Mouse (Mus musculus) cerebral cortex, adult 2 months (tissue): ENCODE results near the gene Slc22a12.

Source experiments
- WGBS: fragments of 180-500 bp; shearing (Covaris S2); methylation state at CpG from one replicate; pipeline ENCODE4 v1.1.7; 2018; 5-methylcytosine and 5-hydroxymethylcytosine counted together

Gene Slc22a12

DNA sequence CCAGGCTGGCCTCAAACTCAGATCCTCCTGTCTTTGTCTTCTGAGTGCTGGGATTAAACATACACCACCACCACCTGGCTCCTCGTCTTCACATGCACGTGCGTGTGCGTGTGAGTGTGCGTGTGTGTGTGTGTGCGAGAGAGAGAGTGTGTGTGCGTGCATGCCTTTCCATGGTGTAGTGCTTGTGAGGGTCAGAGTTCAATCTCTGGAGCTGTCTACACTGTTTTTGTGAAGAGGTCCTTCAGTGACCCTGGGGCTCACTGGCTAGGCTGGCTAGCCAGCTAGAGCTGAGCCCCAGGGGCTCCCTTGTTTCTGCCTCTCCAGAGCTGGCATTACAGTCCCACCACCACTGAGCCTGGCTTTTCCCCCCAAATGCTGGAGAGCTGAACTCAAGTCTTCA, 1.3 kb downstream of the Slc22a12 start:
- WGBS, result 95% methylated on average over 7 of the region's 7 CpGs

DNA sequence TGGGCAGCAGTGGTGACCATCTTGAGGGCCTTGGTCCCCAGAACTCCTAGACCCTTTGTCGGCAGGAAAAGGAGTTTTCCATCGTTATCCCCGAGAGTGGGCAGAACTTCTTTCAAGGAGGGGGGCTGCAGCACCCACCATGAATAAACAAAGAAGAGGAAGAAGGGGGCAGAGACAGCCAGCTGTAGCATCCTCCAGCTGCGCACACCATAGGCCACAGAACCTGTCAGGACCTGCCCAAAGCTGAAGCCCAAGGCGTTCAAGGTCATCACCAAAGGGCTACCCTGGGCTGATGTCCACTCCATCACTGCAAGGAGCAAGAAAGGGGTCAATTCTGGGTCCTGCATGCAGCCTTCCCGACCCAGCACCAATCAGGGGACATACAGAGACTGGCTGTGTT, 2.6 kb downstream of the Slc22a12 start:
- WGBS, result 58% methylated on average over 6 of the region's 6 CpGs

DNA sequence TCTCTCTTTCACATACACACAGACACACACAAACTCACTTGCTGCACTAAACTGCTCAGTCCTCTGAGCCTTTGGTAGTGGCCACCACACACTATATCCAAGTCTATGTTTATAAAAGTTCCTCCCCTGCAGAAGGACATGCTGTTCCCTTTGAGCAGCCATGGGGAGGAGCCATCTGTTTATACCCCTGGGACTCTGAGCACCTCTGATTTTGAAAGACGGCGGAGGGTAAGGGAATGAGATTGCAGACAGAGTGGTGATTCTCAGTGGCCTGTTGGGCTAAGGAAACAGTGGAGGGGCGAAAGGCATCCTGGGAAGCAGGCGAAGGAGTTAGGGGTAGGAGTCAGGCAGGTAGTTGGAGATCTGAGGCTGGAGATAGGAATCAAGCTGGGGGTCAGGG, 3.2 kb downstream of the Slc22a12 start:
- 67% methylated on average over 4 of the region's 4 CpGs for WGBS

DNA sequence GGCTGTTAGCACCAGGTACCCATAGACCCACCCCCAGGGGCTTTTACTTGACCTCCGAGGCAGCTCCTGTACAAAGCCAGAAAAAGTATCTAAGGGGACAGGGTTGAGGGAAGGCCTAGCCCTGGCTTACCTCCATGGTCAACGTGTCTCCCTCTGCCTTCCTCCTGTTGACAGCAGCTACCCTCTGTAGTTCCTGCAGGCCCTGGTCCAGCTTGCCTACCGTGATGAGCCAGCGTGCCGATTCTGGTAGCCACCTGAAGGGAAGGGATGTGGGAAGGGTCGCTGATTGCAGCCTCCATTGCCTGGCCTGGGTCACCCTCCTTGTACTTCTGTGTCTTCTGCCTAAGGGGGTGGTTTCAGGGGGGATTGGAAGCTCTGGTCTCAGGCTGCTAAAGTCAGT, 4.3 kb downstream of the Slc22a12 start:
- WGBS, result 84% methylated on average over 6 of the region's 6 CpGs

DNA sequence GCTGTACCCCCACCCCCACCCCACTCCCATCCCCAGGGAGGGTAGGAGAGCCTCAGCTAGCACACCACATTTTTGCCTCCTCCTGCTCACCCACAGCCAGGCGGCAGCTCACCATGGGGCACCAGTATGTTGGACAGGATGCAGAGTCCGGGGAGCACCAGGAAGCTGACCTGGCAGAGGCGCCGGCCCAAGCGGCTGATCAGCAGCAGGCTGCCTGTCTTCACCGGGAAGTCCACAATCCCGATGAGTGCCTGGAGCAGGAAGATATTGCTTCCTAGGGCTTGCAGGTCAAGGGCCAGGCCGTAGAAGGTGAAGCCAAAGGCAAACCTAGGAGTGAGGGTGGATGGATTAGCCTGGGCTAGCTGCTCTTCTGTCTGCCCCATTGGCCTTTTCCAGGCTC, 5.3 kb downstream of the Slc22a12 start:
- 70% methylated on average over 8 of the region's 8 CpGs for WGBS

DNA sequence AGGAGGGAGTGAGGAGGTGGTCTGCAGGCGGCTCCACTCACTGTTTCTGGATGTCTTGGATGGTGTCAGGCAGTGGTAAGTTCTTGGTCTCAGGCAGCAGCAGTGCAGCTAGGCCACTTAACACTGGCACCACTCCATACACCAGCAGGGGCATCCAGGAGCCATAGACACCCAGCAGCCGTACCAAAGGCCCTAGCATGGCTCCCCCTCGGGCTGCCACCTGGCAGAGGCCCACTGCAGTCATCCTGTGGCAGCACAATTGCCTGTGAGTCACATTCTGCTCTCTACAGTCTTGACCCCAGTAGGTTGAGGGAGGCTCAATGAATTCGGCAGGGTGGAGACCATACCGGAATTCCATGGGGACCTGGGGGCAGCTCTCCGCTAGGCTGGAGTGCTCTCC, 6.1 kb downstream of the Slc22a12 start:
- WGBS, result 63% methylated on average over 6 of the region's 6 CpGs

DNA sequence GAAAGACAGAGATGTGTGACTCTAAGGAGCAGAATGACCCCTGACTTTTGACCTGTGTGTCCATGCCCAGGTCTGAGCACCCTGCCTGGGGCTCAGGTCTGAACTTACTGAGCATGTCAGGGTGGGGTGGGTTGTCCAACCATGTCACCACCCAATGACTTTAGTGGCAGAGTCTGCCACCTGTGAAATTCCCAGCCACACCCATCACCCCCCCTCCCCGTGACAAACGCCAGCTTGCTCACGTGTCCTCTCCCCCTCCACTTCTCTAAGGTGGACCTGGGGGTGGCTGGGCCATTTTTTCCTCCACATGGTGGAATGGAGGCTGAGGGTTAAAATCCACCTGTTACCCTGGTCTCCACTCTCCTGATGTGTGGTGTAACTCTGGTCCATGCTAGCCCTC, 6.6 kb downstream of the Slc22a12 start:
- 59% methylated on average over 3 of the region's 3 CpGs for whole genome bisulfite sequencing

DNA sequence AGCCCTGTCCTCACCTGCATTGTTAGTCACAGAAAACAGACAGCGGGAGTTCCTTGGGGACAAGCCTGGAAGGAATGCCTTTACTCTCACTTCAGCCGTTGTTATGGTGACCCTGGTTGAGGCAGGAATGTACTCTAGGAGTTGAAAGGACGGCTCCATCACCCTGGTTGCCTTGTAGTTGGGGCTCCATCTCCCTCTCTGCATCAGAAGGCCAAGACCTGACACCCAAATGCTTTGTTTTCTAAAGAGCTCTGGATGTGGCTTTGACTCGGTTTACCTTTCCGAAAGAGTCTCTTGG, 8.8 kb downstream of the Slc22a12 start:
- WGBS, result 64% methylated on average over 5 of the region's 5 CpGs

DNA sequence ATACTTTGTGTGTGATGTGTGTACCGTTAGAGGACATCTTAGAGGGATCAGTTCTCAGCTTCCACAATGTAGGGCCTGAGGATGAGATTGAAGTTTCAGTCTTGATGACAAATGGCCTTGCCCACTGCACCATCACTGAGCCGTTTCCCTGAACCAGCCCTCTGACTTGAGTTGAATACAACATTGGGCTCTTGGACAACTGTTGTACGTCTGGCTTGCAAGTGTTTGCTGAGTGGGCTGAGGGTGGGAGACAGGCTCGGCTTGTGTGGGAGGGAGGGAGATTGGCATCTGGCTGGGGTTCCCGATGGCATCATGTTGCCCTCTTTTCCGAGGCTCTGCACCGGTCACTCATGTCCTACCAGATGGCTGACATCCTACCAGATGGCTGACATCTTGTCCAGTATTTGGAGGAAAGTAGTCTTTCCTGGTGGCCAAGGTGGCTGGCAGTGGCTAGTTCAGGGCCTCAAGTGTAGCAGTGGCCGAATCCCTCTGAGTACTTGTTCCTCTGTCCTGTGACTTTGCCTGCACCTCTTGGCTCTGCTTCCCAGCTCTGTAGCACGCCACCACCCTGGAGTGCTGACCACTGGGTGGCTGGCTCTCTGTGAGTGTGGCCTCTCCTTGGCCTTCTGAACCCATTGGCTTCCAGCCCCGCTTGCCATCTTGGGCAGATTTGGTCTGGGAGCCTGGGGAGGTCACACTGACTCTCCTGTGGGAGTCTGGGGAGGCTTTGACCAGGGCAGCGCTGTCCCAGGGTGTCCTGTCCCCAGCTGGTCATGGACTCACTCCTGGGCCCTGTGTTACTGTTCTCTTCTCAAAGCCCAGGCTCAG, 9.3 kb downstream of the Slc22a12 start:
- WGBS, result 52% methylated on average over 11 of the region's 11 CpGs

DNA sequence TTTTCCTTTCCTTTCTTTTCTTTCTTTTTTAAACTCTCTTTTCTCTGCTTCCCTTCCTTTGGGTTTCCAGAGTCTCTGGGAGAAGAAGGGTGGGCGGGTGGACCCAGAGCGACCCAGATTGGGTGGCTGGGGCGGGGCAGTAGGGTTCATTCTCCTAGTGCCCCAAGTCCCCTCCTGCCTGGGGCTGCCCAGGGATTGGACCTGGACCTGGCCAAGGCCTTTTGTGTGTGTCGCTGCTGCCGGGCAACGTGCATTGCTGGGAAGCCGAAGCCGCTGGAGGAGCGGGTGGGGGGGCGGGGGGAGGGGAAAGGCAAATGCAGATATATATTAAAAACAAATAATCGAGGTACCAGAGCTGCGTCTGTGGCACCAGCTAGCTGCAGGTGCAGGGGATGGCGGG, 10.2 kb downstream of the Slc22a12 start:
- 29% methylated on average over 13 of the region's 13 CpGs for WGBS

DNA sequence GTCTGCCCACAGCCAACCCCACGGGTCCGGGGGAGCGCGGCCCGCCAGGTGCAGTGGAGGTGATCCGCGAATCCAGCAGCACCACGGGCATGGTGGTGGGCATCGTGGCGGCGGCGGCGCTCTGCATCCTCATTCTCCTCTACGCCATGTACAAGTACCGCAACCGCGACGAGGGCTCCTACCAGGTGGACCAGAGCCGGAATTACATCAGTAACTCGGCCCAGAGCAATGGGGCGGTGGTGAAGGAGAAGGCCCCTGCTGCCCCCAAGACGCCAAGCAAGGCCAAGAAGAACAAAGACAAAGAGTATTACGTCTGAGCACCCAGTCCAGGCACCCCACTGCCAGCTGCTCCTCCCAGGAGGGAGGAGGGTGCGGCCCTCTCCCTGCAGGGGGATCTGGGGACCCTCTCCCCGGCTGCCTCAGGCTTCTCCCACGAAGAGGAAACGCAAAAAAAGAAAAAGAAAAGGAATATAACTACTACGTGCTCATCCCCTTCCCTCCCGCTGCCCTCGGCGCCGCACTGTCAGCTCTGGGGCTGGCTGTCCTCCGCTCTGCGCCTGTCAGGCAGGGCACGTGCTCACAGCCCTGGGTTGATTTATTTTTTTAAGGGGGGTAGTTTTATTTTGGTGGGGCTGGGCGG, 10.9 kb downstream of the Slc22a12 start:
- 21% methylated on average over 36 of the region's 36 CpGs for WGBS

DNA sequence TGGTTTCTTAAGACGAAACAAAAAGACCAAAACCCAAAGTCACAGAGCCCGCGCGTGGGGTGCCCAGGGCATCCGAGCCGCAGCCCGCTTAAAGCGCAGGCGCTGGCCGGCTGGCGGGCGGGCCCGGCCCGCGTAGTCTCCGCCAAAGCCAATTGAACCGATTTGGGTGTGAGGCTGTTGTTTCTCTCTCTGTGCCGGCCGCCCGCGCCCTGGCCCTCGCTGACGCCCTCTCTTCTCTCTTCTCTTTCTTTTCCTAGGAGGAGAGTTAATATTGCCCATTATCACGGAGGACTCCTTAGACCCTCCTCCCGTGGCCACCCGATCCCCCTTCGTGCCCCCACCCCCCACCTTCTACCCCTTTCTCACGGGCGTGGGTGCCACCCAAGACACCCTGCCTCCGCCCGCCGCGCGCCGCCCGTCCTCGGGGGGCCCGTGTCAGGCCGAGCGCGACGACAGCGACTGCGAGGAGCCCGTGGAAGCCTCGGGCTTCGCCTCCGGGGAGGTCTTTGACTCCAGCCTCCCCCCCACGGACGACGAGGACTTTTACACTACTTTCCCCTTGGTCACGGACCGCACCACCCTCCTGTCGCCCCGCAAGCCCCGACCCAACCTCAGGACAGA, 11.7 kb downstream of the Slc22a12 start:
- WGBS, result 13% methylated on average over 55 of the region's 56 CpGs

DNA sequence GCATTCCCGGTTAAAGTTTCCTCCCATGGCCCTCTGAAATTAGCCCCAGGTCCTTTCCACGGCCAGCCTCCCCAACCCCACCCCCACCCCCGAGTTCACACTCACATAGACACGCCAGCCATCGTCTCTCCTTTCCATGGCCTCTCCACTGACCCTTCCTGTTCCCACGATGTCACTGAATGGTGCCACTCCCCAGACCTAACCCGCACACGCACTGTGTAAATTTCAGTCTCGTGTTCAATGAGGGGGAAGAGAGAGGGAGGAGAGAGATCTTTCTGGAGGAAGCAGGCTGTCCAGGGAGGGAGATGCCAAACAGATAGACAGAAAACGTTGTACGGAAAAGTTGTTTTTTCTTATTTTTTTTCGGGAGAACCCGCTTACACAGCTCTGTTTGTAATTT, 12.5 kb downstream of the Slc22a12 start:
- WGBS, result 32% methylated on average over 13 of the region's 13 CpGs

DNA sequence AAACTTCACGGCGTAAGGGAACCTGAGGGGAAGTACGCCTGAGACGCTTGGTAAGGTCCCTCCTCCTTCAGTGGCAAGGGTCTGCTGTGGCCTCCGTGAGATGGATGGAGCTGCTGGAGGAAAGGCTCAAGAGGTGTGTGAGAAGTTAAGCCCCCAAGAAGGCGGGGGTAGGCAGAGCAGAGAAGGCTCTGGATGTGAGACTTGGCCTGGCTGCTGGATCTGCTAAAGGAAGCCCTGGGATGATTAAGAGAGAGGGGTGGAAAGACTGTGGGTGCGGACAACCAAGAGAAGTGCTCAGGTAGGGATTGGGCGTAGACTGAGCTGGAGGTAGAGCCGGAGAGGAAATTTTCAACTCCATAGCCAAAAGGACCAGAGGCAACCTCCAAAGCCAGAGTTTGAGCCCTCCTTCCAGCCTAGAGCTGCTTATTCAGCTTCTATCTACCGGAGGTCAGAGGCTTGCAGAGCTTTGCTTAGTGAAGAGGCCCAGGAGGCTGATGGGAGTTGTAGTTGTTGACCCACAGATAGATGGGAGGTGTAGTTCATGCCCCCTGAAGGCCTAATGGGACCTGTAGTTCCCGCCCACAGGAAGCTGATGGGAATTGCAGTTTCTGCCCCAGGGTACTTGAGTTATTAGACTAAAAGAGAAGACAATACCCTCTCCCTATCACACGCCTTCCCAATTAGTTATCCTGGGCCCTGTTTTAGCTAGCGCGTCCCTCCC, 13.4 kb downstream of the Slc22a12 start:
- 74% methylated on average over 14 of the region's 14 CpGs for WGBS

DNA sequence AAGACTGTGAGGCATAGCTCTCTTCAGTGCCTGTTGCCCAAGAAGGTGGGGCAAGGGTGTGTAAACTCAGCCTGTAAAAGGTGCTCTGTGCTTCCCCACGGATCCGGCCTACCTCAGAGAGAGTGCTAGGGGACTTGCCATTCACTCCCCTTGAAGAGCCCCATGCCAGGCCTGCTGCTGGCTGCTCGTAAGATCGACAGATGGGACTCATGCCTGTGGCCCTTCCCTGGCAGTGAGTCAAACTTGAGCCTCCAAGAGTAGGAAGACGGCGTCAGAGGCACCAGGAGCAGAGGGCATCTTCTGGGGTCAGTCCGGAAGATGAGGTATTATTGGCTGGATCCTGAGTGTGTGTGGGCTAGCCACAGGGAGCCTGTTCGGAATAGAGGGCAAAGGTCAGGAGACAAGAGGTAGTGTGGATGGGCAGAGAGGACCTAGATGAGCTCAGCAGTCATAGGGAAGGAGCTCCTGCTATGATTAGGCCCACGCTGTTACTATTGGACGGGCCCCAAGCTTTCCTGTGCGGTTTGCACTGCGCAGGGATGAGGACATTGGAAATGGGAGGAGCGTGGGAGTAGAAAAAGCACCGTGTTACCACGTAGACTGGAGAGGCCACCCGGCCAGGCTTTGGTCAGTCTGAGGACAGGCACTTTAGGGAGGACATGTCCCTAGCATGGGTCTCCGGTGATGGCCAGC, 14.8 kb downstream of the Slc22a12 start:
- 47% methylated on average over 17 of the region's 17 CpGs for WGBS

DNA sequence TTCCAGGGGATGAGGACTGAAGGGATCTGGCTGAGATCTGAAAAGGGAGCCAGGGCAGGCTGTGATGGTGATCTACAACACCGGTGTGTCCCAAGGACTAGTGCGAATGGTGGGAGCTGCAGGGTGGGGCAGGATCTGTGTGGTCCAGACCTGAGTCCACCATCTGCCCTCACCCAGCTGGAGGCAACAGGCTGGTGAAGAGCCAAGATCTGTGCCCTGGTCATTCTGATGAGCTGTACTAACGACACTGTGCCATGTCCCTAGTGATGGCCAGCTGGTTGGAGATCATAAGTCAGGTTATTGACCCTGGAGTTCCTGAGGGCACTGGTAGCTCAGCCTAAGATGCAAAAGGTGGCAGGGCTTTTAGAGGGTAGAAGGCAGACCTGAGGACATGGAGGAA, 15.4 kb downstream of the Slc22a12 start:
- WGBS, result 82% methylated on average over 3 of the region's 3 CpGs

DNA sequence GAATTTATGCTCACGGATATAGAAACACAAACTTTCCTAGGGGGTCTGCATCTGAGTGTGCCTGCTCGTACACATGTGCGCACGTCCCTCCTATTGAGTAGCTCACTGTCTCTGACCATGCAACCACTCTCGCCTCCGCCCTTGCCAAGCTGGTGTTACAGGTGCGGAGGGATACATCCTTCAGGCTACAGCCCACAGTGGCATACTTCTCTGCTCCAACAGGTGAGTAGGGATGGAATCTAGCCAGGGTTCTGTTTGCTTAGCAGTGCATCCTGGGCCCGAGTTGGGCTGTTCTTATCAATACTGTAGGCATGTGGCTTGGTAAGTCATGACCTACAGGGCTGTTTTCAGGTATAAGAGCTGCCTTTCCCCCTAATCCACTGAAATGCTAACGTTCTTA, 16.8 kb downstream of the Slc22a12 start:
- WGBS, result 88% methylated on average over 9 of the region's 9 CpGs

DNA sequence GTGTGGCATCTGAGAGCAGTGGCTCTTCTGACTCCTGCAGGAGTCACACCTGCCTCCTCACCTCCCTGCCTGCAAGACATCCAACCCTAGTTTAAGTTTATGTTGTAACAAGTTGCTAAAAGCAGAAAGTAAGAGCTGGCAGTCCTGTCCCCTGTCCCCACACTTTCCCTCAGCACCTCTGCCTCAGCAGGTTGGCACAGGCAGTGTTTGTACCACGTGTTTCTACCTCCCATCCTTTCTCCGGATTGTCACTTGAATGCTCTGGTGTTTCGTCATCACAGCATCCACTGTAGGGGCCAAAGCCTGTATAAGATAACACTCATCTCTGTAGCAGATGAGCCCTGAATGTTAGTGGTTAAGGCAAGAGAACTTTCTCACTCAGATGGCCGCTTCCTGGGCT, 17.8 kb downstream of the Slc22a12 start:
- WGBS, result 52% methylated on average over 4 of the region's 4 CpGs

DNA sequence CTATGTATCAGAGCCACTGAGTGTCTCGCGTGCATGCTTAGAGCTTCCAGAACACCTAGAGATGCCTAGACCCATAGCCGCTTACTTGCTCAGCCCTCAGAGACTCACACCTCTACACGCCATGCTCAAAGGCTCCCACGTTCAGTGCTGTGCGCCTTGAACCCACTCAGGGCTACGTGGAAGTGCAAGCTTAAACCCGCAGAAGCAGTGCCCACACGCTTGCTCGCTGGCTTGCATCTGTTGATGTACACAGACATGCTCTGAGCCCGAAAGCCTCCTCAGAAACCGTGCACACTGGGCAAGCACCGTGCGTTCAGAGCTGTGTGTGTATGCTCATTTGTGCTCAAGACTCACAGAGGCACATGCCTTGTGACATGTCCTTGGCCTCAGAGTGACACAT, 20.5 kb downstream of the Slc22a12 start:
- WGBS, result 55% methylated on average over 14 of the region's 14 CpGs

DNA sequence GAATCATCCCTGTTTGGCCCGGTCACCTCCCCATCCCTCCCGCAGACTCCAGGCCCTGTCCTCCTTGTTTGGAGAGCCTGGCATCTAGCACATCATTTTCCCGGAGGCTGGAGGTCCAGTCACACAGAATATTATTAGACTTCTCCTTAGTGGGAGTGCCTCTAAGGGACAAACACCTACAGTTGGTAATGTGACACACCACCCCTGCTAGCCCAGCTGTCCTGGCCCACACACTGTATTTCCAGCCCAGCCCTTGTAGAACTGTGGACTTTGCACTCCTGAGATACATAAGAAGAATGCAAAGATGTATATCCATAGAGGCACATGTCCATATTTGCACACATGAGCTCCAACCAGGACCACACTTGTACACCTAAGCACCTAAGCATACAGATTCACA, 21.2 kb downstream of the Slc22a12 start:
- 55% methylated on average over 3 of the region's 3 CpGs for WGBS

DNA sequence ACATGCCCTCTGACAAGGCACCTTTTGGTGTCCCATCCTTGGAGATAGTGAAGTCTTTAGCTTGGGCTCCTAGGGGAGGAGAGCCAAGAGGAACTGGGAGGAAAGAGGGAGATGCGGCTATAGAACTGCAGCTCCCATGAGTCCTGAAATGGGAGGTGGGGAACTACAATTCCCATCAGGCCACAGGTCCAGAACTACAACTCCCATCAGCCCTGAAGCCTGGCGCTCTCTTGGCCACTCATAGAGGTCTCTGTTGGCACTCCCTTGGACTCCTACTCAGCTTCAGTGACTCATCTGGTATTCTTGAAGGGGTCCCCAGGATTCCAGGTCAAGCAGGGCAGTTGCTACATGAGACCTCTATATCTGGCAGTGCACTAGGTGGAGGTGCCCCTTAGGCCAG, 23.3 kb downstream of the Slc22a12 start:
- WGBS, result 28% methylated on average over 2 of the region's 2 CpGs

DNA sequence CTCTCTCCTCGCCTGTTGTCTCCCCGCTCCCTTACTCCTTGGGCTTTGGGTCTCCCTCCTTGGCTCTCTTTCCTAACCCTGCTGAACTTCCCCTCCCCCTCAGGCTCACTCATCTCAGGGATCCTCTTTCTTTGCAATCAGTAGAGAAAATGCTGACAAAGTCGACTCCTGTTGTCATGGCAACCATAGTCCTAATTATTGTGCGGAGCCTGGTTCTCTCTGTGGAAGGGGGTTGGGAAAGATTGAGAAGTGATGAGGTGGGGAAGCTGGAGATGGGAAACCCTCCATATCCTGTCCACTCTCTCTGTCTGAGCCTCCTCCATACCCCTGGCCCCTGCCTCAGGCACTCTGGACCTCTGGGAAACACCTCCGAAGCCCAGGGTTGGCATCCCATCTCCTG, 24.2 kb downstream of the Slc22a12 start:
- WGBS, result 24% methylated on average over 5 of the region's 5 CpGs
